Mouse (Mus musculus): ENCODE data around the gene Nhp2.

GRCm38 (mm10) chr11:51593849-51594248, 25.7 kb upstream of the Nhp2 start:
- TF ChIP-seq CTCF (IDR thresholded peaks at IDR 0.05; ENCODE audit: extremely low read depth, insufficient read depth, insufficient read length, insufficient replicate concordance) (no peak), POLR2A (IDR thresholded peaks at IDR 0.05; ENCODE audit: low read depth, low read length) (no peak)

All from spleen, adult 2 months (tissue).